Mouse (Mus musculus) MEL (cell line): Measurements from ENCODE around the gene Hs3st1. TPM values are rescaled to one million over a fixed set of nuclear protein-coding genes. Genes with fewer than 3 reads are reported as not detected.

ENCODE experiments used
- DNase-seq: peaks from one replicate; pipeline ENCODE4 v3.0.0; 2011; ENCODE audit warnings: low read depth, low spot score
- H3K27ac ChIP-seq: 2 replicates; pipeline ENCODE4 v1.5.1; 2012; ENCODE audit warnings: low read depth, mild to moderate bottlenecking, control low read depth, low read length, moderate library complexity; ENCODE audit not compliant: control insufficient read depth
- H3K27me3 ChIP-seq, 2 experiments: fragments of 150-350 bp in 1 of 2; sonication (generic) in 1 of 2; 2 replicates each; pipeline ENCODE4 v1.6.1; 2012; ENCODE audit warnings: low read length in 2 of 2, mild to moderate bottlenecking in 2 of 2, improper control_type of control experiment in 1 of 2, moderate library complexity in 1 of 2; ENCODE audit not compliant: insufficient read depth in 2 of 2, control insufficient read depth in 1 of 2
- H3K36me3 ChIP-seq, 2 experiments: 2 replicates each; pipeline ENCODE4 v1.6.1; 2012 to 2014; ENCODE audit warnings: low read length in 2 of 2, improper control_type of control experiment in 1 of 2, inconsistent platforms in 1 of 2, mild to moderate bottlenecking in 1 of 2; ENCODE audit not compliant: insufficient read depth in 2 of 2, control insufficient read depth in 1 of 2
- H3K4me1 ChIP-seq, 2 experiments: fragments of 150-350 bp in 1 of 2; sonication (generic) in 1 of 2; 2 replicates each; pipeline ENCODE4 v1.6.1; 2012; ENCODE audit warnings: low read length in 2 of 2, improper control_type of control experiment in 1 of 2, mild to moderate bottlenecking in 1 of 2; ENCODE audit not compliant: insufficient read depth in 2 of 2, control insufficient read depth in 1 of 2
- H3K4me3 ChIP-seq, 2 experiments: fragments of 150-350 bp in 1 of 2; sonication (generic) in 1 of 2; 2 replicates each; pipeline ENCODE4 v1.5.1; 2012; ENCODE audit warnings: low read depth in 2 of 2, low read length in 2 of 2, mild to moderate bottlenecking in 2 of 2, moderate library complexity in 2 of 2, control low read depth in 1 of 2, improper control_type of control experiment in 1 of 2; ENCODE audit not compliant: control insufficient read depth in 1 of 2, insufficient read depth in 1 of 2
- H3K79me2 ChIP-seq: 2 replicates; pipeline ENCODE4 v1.6.1; 2012; ENCODE audit warnings: mild to moderate bottlenecking, low read length, moderate library complexity; ENCODE audit not compliant: control insufficient read depth, poor library complexity, insufficient read depth
- H3K9ac ChIP-seq: 2 replicates; pipeline ENCODE4 v1.6.1; 2012; ENCODE audit warnings: low read depth, mild to moderate bottlenecking, control low read depth, low read length, moderate library complexity; ENCODE audit not compliant: control insufficient read depth, poor library complexity, severe bottlenecking
- H3K9me3 ChIP-seq: fragments of 150-350 bp; sonication (generic); replicated peaks from 2 replicates; pipeline ENCODE4 v1.6.1; 2012; ENCODE audit warnings: mild to moderate bottlenecking, low read length, improper control_type of control experiment, moderate library complexity; ENCODE audit not compliant: insufficient read depth
- BHLHE40 ChIP-seq: IDR thresholded peaks from 2 replicates; pipeline ENCODE4 v1.6.1; 2012; ENCODE audit warnings: low read depth, mild to moderate bottlenecking, inconsistent platforms, low read length, improper control_type of control experiment, borderline replicate concordance
- CHD1 ChIP-seq: IDR thresholded peaks from 2 replicates; pipeline ENCODE4 v1.6.1; 2012; ENCODE audit warnings: low read depth, mild to moderate bottlenecking, inconsistent platforms, low read length, improper control_type of control experiment
- CTCF ChIP-seq, 3 experiments: IDR thresholded peaks in 2 of 3; conservative IDR thresholded peaks in 1 of 3; 2 replicates each; pipeline ENCODE4 v1.5.1; 2011 to 2012; ENCODE audit warnings: low read length in 3 of 3, low read depth in 2 of 3, mild to moderate bottlenecking in 2 of 3, improper control_type of control experiment in 1 of 3, inconsistent platforms in 1 of 3, mixed read lengths in 1 of 3, moderate library complexity in 1 of 3; ENCODE audit not compliant: control insufficient read depth in 1 of 3, insufficient read depth in 1 of 3, poor library complexity in 1 of 3, severe bottlenecking in 1 of 3
- EP300 ChIP-seq, 2 experiments: IDR thresholded peaks; 2 replicates each; pipeline ENCODE4 v1.6.1; 2011; ENCODE audit warnings: improper control_type of control experiment in 2 of 2, low read length in 2 of 2, low read depth in 1 of 2, mild to moderate bottlenecking in 1 of 2
- GABPA ChIP-seq: IDR thresholded peaks from 2 replicates; pipeline ENCODE4 v1.6.1; 2012; ENCODE audit warnings: low read depth, mild to moderate bottlenecking, inconsistent platforms, low read length, improper control_type of control experiment, moderate library complexity
- HCFC1 ChIP-seq: IDR thresholded peaks from 2 replicates; pipeline ENCODE4 v1.6.1; 2012; ENCODE audit warnings: low read depth, mild to moderate bottlenecking, inconsistent platforms, low read length, improper control_type of control experiment, moderate library complexity
- JUND ChIP-seq: IDR thresholded peaks from 2 replicates; pipeline ENCODE4 v1.6.1; 2011; ENCODE audit warnings: low read depth, mild to moderate bottlenecking, improper control_type of control experiment, low read length
- KAT2A ChIP-seq: conservative IDR thresholded peaks from 2 replicates; pipeline ENCODE4 v1.6.1; 2012; ENCODE audit warnings: low read depth, low read length, improper control_type of control experiment, inconsistent platforms
- MYC ChIP-seq: IDR thresholded peaks from 2 replicates; pipeline ENCODE4 v1.6.1; 2011; ENCODE audit warnings: low read depth, mild to moderate bottlenecking, low read length, improper control_type of control experiment, moderate library complexity
- POLR2AphosphoS2 ChIP-seq: IDR thresholded peaks from 2 replicates; pipeline ENCODE4 v1.6.1; 2011; ENCODE audit warnings: low read length, improper control_type of control experiment
- POLR2AphosphoS5 ChIP-seq: IDR thresholded peaks from 2 replicates; pipeline ENCODE4 v1.6.1; 2012; ENCODE audit warnings: low read depth, borderline replicate concordance, mild to moderate bottlenecking, inconsistent platforms, low read length, moderate library complexity, mixed read lengths
- RAD21 ChIP-seq: IDR thresholded peaks from 2 replicates; pipeline ENCODE4 v1.6.1; 2011; ENCODE audit warnings: mild to moderate bottlenecking, low read depth, low read length, improper control_type of control experiment
- RCOR1 ChIP-seq: IDR thresholded peaks from 2 replicates; pipeline ENCODE4 v1.6.1; 2012; ENCODE audit warnings: low read depth, mild to moderate bottlenecking, inconsistent platforms, low read length, improper control_type of control experiment
- TCF12 ChIP-seq: IDR thresholded peaks from 2 replicates; pipeline ENCODE4 v1.6.1; 2014; ENCODE audit warnings: low read depth, mild to moderate bottlenecking, inconsistent platforms, low read length, improper control_type of control experiment, moderate library complexity
- ZNF384 ChIP-seq: IDR thresholded peaks from 2 replicates; pipeline ENCODE4 v1.6.1; 2012; ENCODE audit warnings: low read depth, mild to moderate bottlenecking, inconsistent platforms, low read length, improper control_type of control experiment
- polyA plus RNA-seq, 2 experiments: library from polyadenylated mRNA; stranded (reverse) in 1 of 2; unstranded in 1 of 2; fragments of >175 nt in 1 of 2; fragments of >200 nt in 1 of 2; gene quantifications; 2 replicates each; pipeline versions ENCODE4 v1.2.1 to v1.2.4; 2012; ENCODE audit warnings: low replicate concordance in 2 of 2, low read depth in 1 of 2; ENCODE audit not compliant: insufficient read length in 2 of 2, insufficient read depth in 1 of 2, missing spikeins in 1 of 2
- total RNA-seq: library from RNA; depleted of rRNA; stranded (reverse); fragments of 300-350 nt; gene quantifications from 2 replicates; pipeline ENCODE4 v1.2.3, GENCODE M21; 2012

Gene Hs3st1
- total and polyA plus RNA-seq, 3 experiments: not detected

DNA sequence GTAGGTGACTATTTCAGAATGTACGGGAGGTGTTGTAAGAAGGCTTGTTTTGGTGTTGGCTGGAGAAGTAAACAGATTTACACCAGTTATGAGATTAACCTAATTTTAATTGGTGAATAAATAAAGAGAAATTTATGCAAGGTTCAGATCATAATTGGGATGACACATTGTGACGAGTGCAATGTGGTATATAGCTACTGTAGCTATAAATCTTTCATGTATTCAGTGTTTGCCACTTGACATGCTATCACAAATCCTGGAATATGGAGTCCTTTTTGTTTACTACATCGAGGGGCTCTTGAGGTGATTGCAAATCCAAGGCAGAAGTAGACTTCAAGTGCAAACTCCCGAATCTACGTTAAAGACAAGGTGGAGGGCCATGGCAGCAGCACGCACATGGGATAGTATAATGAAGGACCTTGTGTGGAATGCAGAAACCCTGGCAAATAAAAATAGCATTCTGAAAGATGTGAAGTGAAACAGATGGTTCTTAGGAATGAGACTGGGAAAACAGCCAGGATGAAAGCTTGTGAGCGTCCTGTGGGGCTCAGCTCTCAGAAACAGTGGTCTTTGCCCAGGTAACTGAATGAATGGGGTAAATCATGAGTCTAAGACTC, 21.9 kb upstream of the Hs3st1 start:
- Histone ChIP-seq H3K4me1 (no peaks in the 10 kb centered on the region), H3K27ac (no peak overlapping the region), H3K4me3 (no peak overlapping the region), H3K79me2 (no peaks in the 10 kb centered on the region), H3K27me3 (no peaks in the 10 kb centered on the region), H3K9me3 (no peaks in the 10 kb centered on the region), H3K9ac (no peak overlapping the region), H3K36me3 (no peaks in the 10 kb centered on the region)
- DNase-seq: no peak
- TF ChIP-seq CTCF (IDR thresholded peaks at IDR 0.05 in 2 of 3, conservative IDR thresholded peaks at IDR 0.05 in 1 of 3; ENCODE audit: control insufficient read depth in 1 of 3, insufficient read depth in 1 of 3, low read depth in 2 of 3, low read length in 3 of 3, poor library complexity in 1 of 3, severe bottlenecking in 1 of 3) (no peak), JUND (no peak), ZNF384 (no peak), BHLHE40 (no peak), EP300 (IDR thresholded peaks at IDR 0.05; ENCODE audit: low read depth in 1 of 2, low read length in 2 of 2) (no peak), CHD1 (no peak), MYC (no peak)

DNA sequence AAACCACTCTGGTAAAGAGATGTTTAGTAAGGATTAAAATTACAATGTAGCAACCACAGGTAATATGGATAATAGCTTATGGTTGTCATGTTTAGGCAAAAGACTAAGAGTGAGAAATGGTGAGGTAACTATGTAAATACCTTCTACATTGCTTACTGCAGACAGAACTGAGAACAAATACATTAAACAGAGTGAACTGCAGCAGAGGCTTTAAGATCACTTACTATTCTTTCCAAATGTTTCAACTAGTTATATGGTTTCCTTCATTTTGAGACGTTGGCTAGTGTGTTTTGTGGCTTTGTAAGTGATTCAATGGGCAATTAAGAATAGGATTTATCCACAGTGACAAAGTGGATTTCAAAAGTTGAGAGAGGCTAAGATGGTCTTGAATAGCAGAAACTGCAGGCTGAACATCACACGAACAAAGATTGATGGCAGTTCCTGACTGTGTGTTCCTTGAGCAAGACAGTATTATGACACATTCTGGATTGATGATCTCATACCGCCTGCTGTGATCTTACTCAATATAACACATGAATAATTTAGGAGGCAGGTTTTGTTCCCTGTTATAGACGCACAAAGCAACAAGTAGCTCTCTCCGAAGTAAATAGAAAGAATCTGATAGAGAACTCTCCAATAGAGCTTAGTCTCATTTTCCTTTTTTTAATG, 16.5 kb upstream of the Hs3st1 start:
- no peak overlapping the region for H3K9ac ChIP-seq
- H3K27me3 ChIP-seq: no peaks in the 10 kb centered on the region
- H3K36me3 ChIP-seq: no peaks in the 10 kb centered on the region
- H3K4me1 ChIP-seq: no peaks in the 10 kb centered on the region
- no peaks in the 10 kb centered on the region for H3K9me3 ChIP-seq
- no peaks in the 10 kb centered on the region for H3K79me2 ChIP-seq
- H3K4me3 ChIP-seq: no peak overlapping the region
- no peak overlapping the region for H3K27ac ChIP-seq
- no peak for DNase-seq
- TF ChIP-seq TCF12: no peak
- no peak for TF ChIP-seq CTCF (IDR thresholded peaks at IDR 0.05 in 2 of 3, conservative IDR thresholded peaks at IDR 0.05 in 1 of 3; ENCODE audit: control insufficient read depth in 1 of 3, insufficient read depth in 1 of 3, low read depth in 2 of 3, low read length in 3 of 3, poor library complexity in 1 of 3, severe bottlenecking in 1 of 3)
- TF ChIP-seq POLR2AphosphoS5: no peak
- no peak for TF ChIP-seq GABPA
- TF ChIP-seq RCOR1: no peak
- no peak for TF ChIP-seq CHD1
- no peak for TF ChIP-seq KAT2A
- no peak for TF ChIP-seq HCFC1
- no peak for TF ChIP-seq RAD21
- TF ChIP-seq POLR2AphosphoS2: no peak
